Mouse (Mus musculus) layer of hippocampus, adult 18-20 months (tissue): ENCODE measurements around the gene Camk2n1. TPM values are rescaled to one million over a fixed set of nuclear protein-coding genes. Genes with fewer than 3 reads are reported as not detected.
A peak's percentile ranks its signal among the peaks of the same experiment; 100 is the strongest.
"Not testable (repeated sequence)": the region's sequence is repeated elsewhere in the genome, so short reads cannot be mapped to it uniquely, and the experiment has no call there.

Experiments
- DNase-seq, 2 experiments: peaks; one replicate each; pipeline ENCODE4 v3.0.0; 2022; ENCODE audit warnings: low spot score in 2 of 2
- long read RNA-seq: library from polyadenylated mRNA; stranded (forward); transcript quantifications from one replicate; pipeline ENCODE4 v2.0.0, GENCODE M21; 2021
- total RNA-seq, 2 experiments: library from RNA; stranded (reverse); gene quantifications; 2 replicates each; pipeline ENCODE4 v1.2.3; 2021

The Camk2n1 gene
- 100 to 1,000 TPM; 405 to 413 TPM for total RNA-seq
- long read RNA-seq, full-length matches to known transcripts: 142 of 169 reads
- long read RNA-seq, partial matches to known transcripts: 0 of 169 reads
- long read RNA-seq, other reads (novel, unspliced or antisense): 27 of 169 reads

- peak; percentile 70 to 89 for DNase-seq
These were observed at the start of gene Camk2n1 for GRCm38 (mm10) chr4:138453753-138454570. Gene Camk2n1 (plus strand): TSS chr4:138454314.

GRCm38 (mm10) chr4:138404806-138405205 is 49.3 kb upstream of the Camk2n1 start:
- no peak for DNase-seq

GRCm38 (mm10) chr4:138407479-138408194 is 46.5 kb upstream of the Camk2n1 start:
- DNase-seq: no peak

- no peak for DNase-seq
These were observed 43.1 kb upstream of the Camk2n1 start for GRCm38 (mm10) chr4:138411011-138411410.

GRCm38 (mm10) chr4:138411504-138412121 is 42.5 kb upstream of the Camk2n1 start:
- no peak for DNase-seq

GRCm38 (mm10) chr4:138414725-138415124 is 39.4 kb upstream of the Camk2n1 start:
- DNase-seq: peak in 1 of 2 experiments; percentile 67

- DNase-seq: peak in 1 of 2 experiments; percentile 75
These were observed 38.1 kb upstream of the Camk2n1 start for GRCm38 (mm10) chr4:138415991-138416390.

- DNase-seq: no peak
These were observed 37.7 kb upstream of the Camk2n1 start for GRCm38 (mm10) chr4:138416414-138416813.

- DNase-seq: no peak
These were observed 36.2 kb upstream of the Camk2n1 start for GRCm38 (mm10) chr4:138417882-138418281.

GRCm38 (mm10) chr4:138418340-138418957 is 35.7 kb upstream of the Camk2n1 start:
- DNase-seq: peak in 1 of 2 experiments; percentile 46

GRCm38 (mm10) chr4:138425028-138425427 is 29.1 kb upstream of the Camk2n1 start:
- DNase-seq: no peak

- DNase-seq: not testable (repeated sequence)
These were observed 28.5 kb upstream of the Camk2n1 start for GRCm38 (mm10) chr4:138425604-138426003.

- DNase-seq: peak; percentile 85 to 96
These were observed 27.1 kb upstream of the Camk2n1 start for GRCm38 (mm10) chr4:138426778-138427705.

- peak in 1 of 2 experiments; percentile 59 for DNase-seq
These were observed 24.3 kb upstream of the Camk2n1 start for GRCm38 (mm10) chr4:138429778-138430177.

- DNase-seq: no peak
These were observed 22.8 kb upstream of the Camk2n1 start for GRCm38 (mm10) chr4:138431340-138431739.

- DNase-seq: peak; percentile 96 to 97
These were observed 19.5 kb upstream of the Camk2n1 start, which contains the start of gene Mul1 for GRCm38 (mm10) chr4:138434347-138435316. Gene Mul1 (plus strand): TSS chr4:138434671.

GRCm38 (mm10) chr4:138440062-138440461 is 14.1 kb upstream of the Camk2n1 start:
- no peak for DNase-seq

- DNase-seq: no peak
These were observed 9.2 kb upstream of the Camk2n1 start for GRCm38 (mm10) chr4:138444941-138445340.

GRCm38 (mm10) chr4:138446981-138447380 is 7.1 kb upstream of the Camk2n1 start:
- DNase-seq: no peak
